Mouse (Mus musculus): ENCODE results near the gene Zbtb33. TPM values are rescaled to one million over a fixed set of nuclear protein-coding genes. Genes with fewer than 3 reads are reported as not detected.

Zbtb33 gene
- polyA plus RNA-seq (2017; shearing (Covaris generic)), result 3.0 TPM

GRCm38 (mm10) chrX:38189552-38190457 lies at the start of gene Zbtb33:
Gene Zbtb33 (plus strand): TSS chrX:38189793.

Other genes starting within 250 kb of the Zbtb33 start
- gene Btg1-ps1, start 171.0 kb upstream of the Zbtb33 start, polyA plus RNA-seq (2017; shearing (Covaris generic)), result not detected
- not detected for gene Btg1-ps2, start 146.7 kb upstream of the Zbtb33 start, polyA plus RNA-seq (2017; shearing (Covaris generic))
- not detected for gene Rhox10, start 123.3 kb upstream of the Zbtb33 start, polyA plus RNA-seq (2017; shearing (Covaris generic))
- gene Rhox11, start 104.7 kb upstream of the Zbtb33 start, polyA plus RNA-seq (2017; shearing (Covaris generic)), result not detected
- gene Rhox12, start 78.9 kb upstream of the Zbtb33 start, polyA plus RNA-seq (2017; shearing (Covaris generic)), result not detected
- not detected for gene Rhox13, start 68.6 kb upstream of the Zbtb33 start, polyA plus RNA-seq (2017; shearing (Covaris generic))
- 0.24 TPM for gene Tmem255a, start 62.6 kb downstream of the Zbtb33 start, polyA plus RNA-seq (2017; shearing (Covaris generic))
- not detected for gene Atp1b4, start 126.4 kb downstream of the Zbtb33 start, polyA plus RNA-seq (2017; shearing (Covaris generic))